Mouse (Mus musculus): ENCODE results near the gene Rnls. TPM values are rescaled to one million over a fixed set of nuclear protein-coding genes. Genes with fewer than 3 reads are reported as not detected.
A peak's percentile ranks its signal among the peaks of the same experiment; 100 is the strongest.

The Rnls gene
- polyA plus RNA-seq, 1 experiment: 2.2 TPM

DNA sequence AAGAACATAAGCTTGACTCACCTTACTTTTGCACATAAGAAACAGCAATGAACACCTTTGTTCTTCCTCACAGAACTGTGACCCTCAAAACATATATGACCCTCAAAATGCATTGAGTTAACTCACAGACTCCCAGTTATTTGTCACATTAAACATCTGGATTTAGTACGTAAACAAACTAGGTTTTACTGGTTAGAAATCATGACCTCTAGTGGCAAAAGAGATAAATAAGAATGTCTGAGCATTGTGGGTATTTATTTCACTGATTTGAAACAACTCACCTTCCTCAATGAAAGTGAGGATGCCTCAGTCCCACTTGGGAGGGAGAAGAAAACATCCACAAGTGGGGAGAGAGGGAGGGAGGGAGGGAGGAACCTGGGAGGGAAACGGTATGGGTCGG lies 109.1 kb downstream of the Rnls start:
- no peak overlapping the region for H3K4me3 ChIP-seq (ENCODE audit: insufficient read depth, low read depth, low read length)
- H3K27me3 ChIP-seq (replicated peaks; ENCODE audit: control insufficient read depth, insufficient read depth, low read length): no peaks in the 10 kb centered on the region
- no peak overlapping the region for H3K27ac ChIP-seq (ENCODE audit: insufficient read depth, low read depth, low read length)
- no peaks in the 10 kb centered on the region for H3K4me1 ChIP-seq (ENCODE audit: control insufficient read depth, insufficient read depth, low read length)
- no peaks in the 10 kb centered on the region for H3K36me3 ChIP-seq (ENCODE audit: control insufficient read depth, insufficient read depth, low read length)
- WGBS: 45% methylated on average over 3 of the region's 3 CpGs
- DNase-seq: no peak
- TF ChIP-seq CTCF (conservative IDR thresholded peaks at IDR 0.05; ENCODE audit: insufficient read depth, insufficient read length, low read depth, low read length) (no peak), POLR2A (IDR thresholded peaks at IDR 0.05; ENCODE audit: low read depth, low read length) (no peak)

DNA sequence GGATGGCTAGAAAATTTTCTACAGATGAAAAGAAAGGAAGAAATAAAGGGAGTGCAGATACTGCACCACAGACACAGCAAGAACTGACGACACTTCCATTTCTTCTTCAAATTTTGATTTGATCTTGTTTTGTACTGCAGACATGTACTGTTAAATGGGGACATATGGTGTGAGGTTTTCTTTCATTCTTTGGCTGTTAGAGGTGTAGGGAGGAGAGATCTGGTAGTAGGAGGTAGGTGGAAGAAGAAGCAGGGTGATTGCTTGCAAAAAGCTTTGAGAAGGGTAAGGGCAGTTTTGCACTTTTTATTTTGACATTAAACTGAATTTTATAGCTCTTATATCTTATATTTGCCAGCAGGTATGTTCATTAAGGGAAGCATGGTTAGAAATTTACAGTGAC lies 115.7 kb downstream of the Rnls start:
- DNase-seq: no peak
- no peaks in the 10 kb centered on the region for H3K27me3 ChIP-seq (replicated peaks; ENCODE audit: control insufficient read depth, insufficient read depth, low read length)
- WGBS: 100% methylated on average over 1 of the region's 1 CpGs
- no peak for TF ChIP-seq CTCF (conservative IDR thresholded peaks at IDR 0.05; ENCODE audit: insufficient read depth, insufficient read length, low read depth, low read length)
- TF ChIP-seq POLR2A (IDR thresholded peaks at IDR 0.05; ENCODE audit: low read depth, low read length): no peak
- no peaks in the 10 kb centered on the region for H3K36me3 ChIP-seq (ENCODE audit: control insufficient read depth, insufficient read depth, low read length)
- peaks cover 13% of the 10 kb centered on the region for H3K4me1 ChIP-seq (ENCODE audit: control insufficient read depth, insufficient read depth, low read length)
- H3K27ac ChIP-seq (ENCODE audit: insufficient read depth, low read depth, low read length): no peak overlapping the region
- no peak overlapping the region for H3K4me3 ChIP-seq (ENCODE audit: insufficient read depth, low read depth, low read length)

DNA sequence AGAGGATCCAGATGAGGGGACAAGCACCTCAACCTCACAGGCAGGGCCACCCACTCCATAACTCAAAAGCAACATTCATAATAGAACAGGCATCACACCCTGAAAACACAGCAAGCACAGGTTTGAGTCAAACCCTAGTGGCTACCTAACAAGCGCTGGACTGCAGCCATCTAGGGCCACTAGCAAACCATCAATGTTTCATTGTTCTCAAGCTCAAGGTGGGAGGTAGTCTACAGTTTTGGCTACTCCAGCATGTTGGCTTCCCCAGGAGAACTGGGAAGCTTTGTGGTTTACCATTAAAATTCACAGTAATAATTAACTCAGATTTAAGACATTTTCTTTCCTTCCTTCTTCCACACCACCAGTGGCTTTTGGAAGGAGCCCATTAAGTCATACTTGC lies 118.4 kb downstream of the Rnls start:
- Histone ChIP-seq H3K27me3 (replicated peaks; ENCODE audit: control insufficient read depth, insufficient read depth, low read length) (no peaks in the 10 kb centered on the region), H3K36me3 (ENCODE audit: control insufficient read depth, insufficient read depth, low read length) (no peaks in the 10 kb centered on the region), H3K27ac (ENCODE audit: insufficient read depth, low read depth, low read length) (peak overlapping the region; percentile 78; the same call in 1 of the 2 replicates), H3K4me3 (ENCODE audit: insufficient read depth, low read depth, low read length) (no peak overlapping the region), H3K4me1 (ENCODE audit: control insufficient read depth, insufficient read depth, low read length) (peaks cover 13% of the 10 kb centered on the region)
- DNase-seq: peak; percentile 69
- TF ChIP-seq CTCF (conservative IDR thresholded peaks at IDR 0.05; ENCODE audit: insufficient read depth, insufficient read length, low read depth, low read length) (no peak), POLR2A (IDR thresholded peaks at IDR 0.05; ENCODE audit: low read depth, low read length) (no peak)
- 28% methylated on average over 1 of the region's 1 CpGs for WGBS

DNA sequence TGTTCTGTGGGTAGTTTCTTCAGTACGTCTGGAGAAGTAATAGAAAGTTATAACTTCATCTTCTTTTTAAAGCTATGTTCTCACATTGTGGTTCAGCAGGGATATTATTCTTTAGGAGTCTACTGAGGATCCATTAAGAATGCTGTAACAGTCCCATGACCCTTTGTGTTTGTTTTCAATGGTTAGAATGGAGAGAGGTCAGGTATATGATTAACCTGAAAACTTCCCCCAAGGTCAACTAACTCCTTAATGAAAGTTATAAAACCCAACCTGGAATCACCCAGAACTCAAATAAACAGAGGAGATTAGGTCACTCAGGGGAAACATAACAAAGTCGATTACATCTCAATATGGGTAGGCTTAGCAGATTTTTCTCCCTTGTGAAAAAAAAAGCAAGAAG lies 120.5 kb downstream of the Rnls start:
- Histone ChIP-seq H3K27ac (ENCODE audit: insufficient read depth, low read depth, low read length) (peak overlapping the region; percentile 90), H3K27me3 (replicated peaks; ENCODE audit: control insufficient read depth, insufficient read depth, low read length) (no peaks in the 10 kb centered on the region), H3K4me1 (ENCODE audit: control insufficient read depth, insufficient read depth, low read length) (peaks cover 13% of the 10 kb centered on the region), H3K36me3 (ENCODE audit: control insufficient read depth, insufficient read depth, low read length) (no peaks in the 10 kb centered on the region), H3K4me3 (ENCODE audit: insufficient read depth, low read depth, low read length) (no peak overlapping the region)
- DNase-seq: peak; percentile 83
- 28% methylated on average over 2 of the region's 2 CpGs for WGBS
- no peak for TF ChIP-seq POLR2A (IDR thresholded peaks at IDR 0.05; ENCODE audit: low read depth, low read length)
- no peak for TF ChIP-seq CTCF (conservative IDR thresholded peaks at IDR 0.05; ENCODE audit: insufficient read depth, insufficient read length, low read depth, low read length)

DNA sequence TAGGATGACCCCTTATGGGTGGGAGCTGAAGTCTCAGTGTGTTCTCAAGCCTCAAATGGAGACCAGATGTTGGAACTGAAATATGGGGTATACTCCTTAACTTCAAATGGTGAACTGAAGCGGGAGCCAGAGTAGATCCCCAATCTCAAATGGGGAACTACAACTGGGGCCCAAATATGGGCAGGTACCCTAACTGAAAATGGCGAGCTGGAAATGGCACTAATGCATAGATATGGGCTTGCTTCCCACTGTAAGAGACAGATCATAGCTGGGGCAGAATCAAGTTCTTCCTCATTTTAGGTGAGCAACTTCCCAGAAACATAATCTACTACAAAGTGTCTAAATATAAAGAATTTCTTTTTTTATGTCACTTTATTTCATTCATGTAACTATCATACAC lies 121.9 kb downstream of the Rnls start:
- WGBS: 85% methylated on average over 2 of the region's 2 CpGs
- DNase-seq: no peak
- H3K4me3 ChIP-seq (ENCODE audit: insufficient read depth, low read depth, low read length): no peak overlapping the region
- peaks cover 13% of the 10 kb centered on the region for H3K4me1 ChIP-seq (ENCODE audit: control insufficient read depth, insufficient read depth, low read length)
- no peak overlapping the region for H3K27ac ChIP-seq (ENCODE audit: insufficient read depth, low read depth, low read length)
- TF ChIP-seq CTCF (conservative IDR thresholded peaks at IDR 0.05; ENCODE audit: insufficient read depth, insufficient read length, low read depth, low read length) (no peak), POLR2A (IDR thresholded peaks at IDR 0.05; ENCODE audit: low read depth, low read length) (no peak)
- H3K36me3 ChIP-seq (ENCODE audit: control insufficient read depth, insufficient read depth, low read length): no peaks in the 10 kb centered on the region
- no peaks in the 10 kb centered on the region for H3K27me3 ChIP-seq (replicated peaks; ENCODE audit: control insufficient read depth, insufficient read depth, low read length)

DNA sequence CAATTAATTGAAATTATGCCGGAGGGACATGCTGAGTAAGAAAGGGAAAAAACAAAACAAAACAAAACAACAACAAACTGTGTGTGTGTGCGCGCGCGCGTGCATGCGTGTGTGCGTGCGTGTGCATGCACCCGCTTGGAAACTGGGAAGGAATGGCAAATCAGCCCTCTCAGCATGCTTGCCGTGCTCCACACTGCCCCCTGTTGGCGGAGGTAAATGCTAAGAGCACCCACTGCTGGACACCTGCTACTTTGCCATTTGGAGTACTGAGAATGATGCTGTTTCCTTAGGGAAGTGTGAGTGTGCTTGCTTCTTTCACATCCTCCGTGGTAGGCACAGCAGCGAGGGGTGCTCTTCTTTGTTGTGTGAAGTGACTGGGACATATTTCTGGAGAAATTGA lies 124.1 kb downstream of the Rnls start:
- no peak for TF ChIP-seq POLR2A (IDR thresholded peaks at IDR 0.05; ENCODE audit: low read depth, low read length)
- peak; percentile 49 for TF ChIP-seq CTCF (conservative IDR thresholded peaks at IDR 0.05; ENCODE audit: insufficient read depth, insufficient read length, low read depth, low read length)
- H3K4me3 ChIP-seq (ENCODE audit: insufficient read depth, low read depth, low read length): no peak overlapping the region
- no peak for DNase-seq
- no peaks in the 10 kb centered on the region for H3K27me3 ChIP-seq (replicated peaks; ENCODE audit: control insufficient read depth, insufficient read depth, low read length)
- no peak overlapping the region for H3K27ac ChIP-seq (ENCODE audit: insufficient read depth, low read depth, low read length)
- no peaks in the 10 kb centered on the region for H3K36me3 ChIP-seq (ENCODE audit: control insufficient read depth, insufficient read depth, low read length)
- 89% methylated on average over 14 of the region's 14 CpGs for WGBS
- peaks cover 6% of the 10 kb centered on the region for H3K4me1 ChIP-seq (ENCODE audit: control insufficient read depth, insufficient read depth, low read length)

DNA sequence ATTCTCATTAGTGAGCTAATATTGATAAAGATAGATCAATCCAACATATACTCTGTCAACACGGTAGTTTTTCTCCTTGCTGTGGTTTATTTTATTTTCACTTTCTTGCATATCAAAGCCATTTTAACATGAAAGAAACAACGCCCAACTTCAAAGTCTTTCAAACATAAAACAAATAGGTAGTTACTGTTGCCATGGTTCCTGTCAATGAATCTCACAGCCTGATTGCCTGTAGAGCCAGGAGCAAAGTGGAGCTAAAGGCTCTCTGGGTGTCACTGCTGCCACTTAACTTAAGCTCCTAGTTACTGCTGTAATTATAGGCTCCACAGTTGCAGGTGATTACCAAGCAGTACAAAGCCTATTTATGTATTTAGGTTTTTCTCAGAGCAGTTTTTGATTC lies 126.8 kb downstream of the Rnls start:
- Histone ChIP-seq H3K36me3 (ENCODE audit: control insufficient read depth, insufficient read depth, low read length) (no peaks in the 10 kb centered on the region), H3K27me3 (replicated peaks; ENCODE audit: control insufficient read depth, insufficient read depth, low read length) (no peaks in the 10 kb centered on the region), H3K4me1 (ENCODE audit: control insufficient read depth, insufficient read depth, low read length) (no peaks in the 10 kb centered on the region), H3K27ac (ENCODE audit: insufficient read depth, low read depth, low read length) (no peak overlapping the region), H3K4me3 (ENCODE audit: insufficient read depth, low read depth, low read length) (no peak overlapping the region)
- TF ChIP-seq POLR2A (IDR thresholded peaks at IDR 0.05; ENCODE audit: low read depth, low read length): no peak
- no peak for TF ChIP-seq CTCF (conservative IDR thresholded peaks at IDR 0.05; ENCODE audit: insufficient read depth, insufficient read length, low read depth, low read length)
- no peak for DNase-seq
- 33% methylated on average over 2 of the region's 2 CpGs for WGBS

Data from kidney, adult 2 months (tissue).